Mouse (Mus musculus) stomach, embryonic 16.5 days (tissue): ENCODE results near the gene Acsl6. TPM values are rescaled to one million over a fixed set of nuclear protein-coding genes. Genes with fewer than 3 reads are reported as not detected.
"Not testable (repeated sequence)": the region's sequence is repeated elsewhere in the genome, so short reads cannot be mapped to it uniquely, and the experiment has no call there.

ENCODE experiments used
- ATAC-seq: fragments of 200-750 bp; cut with Nextera tagmentation; 2 replicates; pipeline ENCODE4 v1.8.0; 2017; ENCODE audit warnings: moderate number of reproducible peaks, moderate TSS enrichment; ENCODE audit not compliant: insufficient read depth, low FRiP score
- H3K27ac ChIP-seq: fragments of 300-500 bp; sonication (generic); 2 replicates; pipeline ENCODE4 v1.5.1; 2014; ENCODE audit warnings: low read length
- H3K27me3 ChIP-seq: fragments of 300-500 bp; sonication (generic); 2 replicates; pipeline ENCODE4 v1.6.1; 2014; ENCODE audit warnings: low read length, control low read depth, mixed read lengths; ENCODE audit not compliant: control insufficient read depth, insufficient read depth
- H3K36me3 ChIP-seq: fragments of 300-500 bp; sonication (generic); 2 replicates; pipeline ENCODE4 v1.6.1; 2014; ENCODE audit warnings: low read length; ENCODE audit not compliant: control insufficient read depth, insufficient read depth
- H3K4me1 ChIP-seq: fragments of 300-500 bp; sonication (generic); 2 replicates; pipeline ENCODE4 v1.6.1; 2014; ENCODE audit warnings: low read length, control low read depth, mixed read lengths; ENCODE audit not compliant: control insufficient read depth, insufficient read depth
- H3K4me2 ChIP-seq: fragments of 300-500 bp; sonication (generic); 2 replicates; pipeline ENCODE4 v1.6.1; 2014; ENCODE audit warnings: low read depth, low read length, mixed read lengths
- H3K4me3 ChIP-seq: fragments of 300-500 bp; sonication (generic); replicated peaks from 2 replicates; pipeline ENCODE4 v1.5.1; 2014; ENCODE audit warnings: mild to moderate bottlenecking, low read length
- H3K9ac ChIP-seq: fragments of 300-500 bp; sonication (generic); 2 replicates; pipeline ENCODE4 v1.6.1; 2014; ENCODE audit warnings: low read length
- H3K9me3 ChIP-seq: fragments of 300-500 bp; sonication (generic); replicated peaks from 2 replicates; pipeline ENCODE4 v1.6.1; 2016; ENCODE audit warnings: low read length, control low read depth; ENCODE audit not compliant: control insufficient read depth
- WGBS: fragments of 180-500 bp; shearing (Covaris S2); extraction: QIAGEN DNeasy Blood & Tissue Kit; methylation state at CpG from one replicate; pipeline ENCODE4 v1.1.7; 2014; 5-methylcytosine and 5-hydroxymethylcytosine counted together
- polyA plus RNA-seq: library from polyadenylated mRNA; unstranded; fragments of >200 nt; fragmentation: Nextera tagmentation; extraction: Ambion mirVana; gene quantifications from 2 replicates; pipeline ENCODE4 v1.2.1, GENCODE M21; 2015

The Acsl6 gene
- polyA plus RNA-seq, 1 experiment from 2014 or later = 1.5 TPM

DNA sequence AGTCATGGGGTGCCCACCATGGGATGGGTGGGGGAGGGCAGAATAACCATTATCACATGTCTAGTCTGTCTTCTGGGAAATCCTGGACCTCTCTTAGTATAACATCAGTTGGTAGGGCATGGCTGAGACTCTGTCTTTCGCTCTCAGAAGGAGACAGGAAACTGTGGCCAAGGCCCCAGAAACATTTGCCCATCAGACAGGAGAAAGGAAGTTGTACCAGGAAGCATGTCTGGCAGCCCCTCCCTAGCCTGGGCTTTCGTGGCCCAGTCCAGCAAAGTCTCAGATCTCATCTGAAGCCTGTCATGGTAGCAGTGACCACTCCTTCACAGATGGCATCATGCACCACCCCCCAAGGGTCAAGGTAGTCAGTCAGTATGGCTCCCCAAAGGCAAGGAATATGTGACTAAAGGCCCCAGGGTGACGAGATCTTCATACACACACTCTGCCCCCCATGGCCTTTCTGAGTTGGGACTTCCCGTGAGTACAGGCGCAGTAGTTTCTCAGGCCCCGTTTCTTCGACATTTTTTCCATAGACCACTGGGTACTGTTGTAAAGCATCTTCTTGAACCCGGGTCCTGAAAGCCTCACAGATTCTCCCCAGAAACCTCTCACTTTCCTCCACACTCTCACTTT, 15.7 kb upstream of the Acsl6 start:
- Histone ChIP-seq H3K9me3 (no peaks in the 10 kb centered on the region), H3K36me3 (no peaks in the 10 kb centered on the region), H3K4me3 (no peak overlapping the region), H3K27ac (no peak overlapping the region), H3K9ac (no peak overlapping the region), H3K4me1 (no peaks in the 10 kb centered on the region), H3K4me2 (no peak overlapping the region), H3K27me3 (no peaks in the 10 kb centered on the region)
- no peak for ATAC-seq
- 80% methylated on average over 8 of the region's 8 CpGs for WGBS

DNA sequence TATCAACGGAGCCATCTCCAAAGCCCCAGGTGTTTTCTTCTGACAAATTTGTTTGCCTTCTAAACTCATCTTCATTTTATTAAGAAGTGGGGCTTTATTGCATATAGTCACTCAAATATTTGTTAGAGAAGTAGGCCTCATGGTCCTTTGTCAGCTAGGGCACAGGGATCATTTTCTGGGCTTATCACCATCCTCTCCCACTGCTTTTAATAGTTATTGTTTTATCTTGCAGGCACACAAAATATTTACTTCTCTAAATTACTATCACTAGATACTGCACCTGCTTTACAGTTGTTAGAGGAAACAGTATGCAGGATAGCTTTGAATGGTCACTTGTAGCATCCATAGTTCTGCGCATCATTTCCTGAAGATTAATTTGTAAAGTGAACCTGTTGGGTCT, 11.4 kb upstream of the Acsl6 start:
- no peak overlapping the region for H3K27ac ChIP-seq
- H3K27me3 ChIP-seq = no peaks in the 10 kb centered on the region
- H3K9me3 ChIP-seq = no peaks in the 10 kb centered on the region
- no peaks in the 10 kb centered on the region for H3K4me1 ChIP-seq
- WGBS = 79% methylated on average over 2 of the region's 2 CpGs
- no peak overlapping the region for H3K9ac ChIP-seq
- no peak overlapping the region for H3K4me3 ChIP-seq
- no peaks in the 10 kb centered on the region for H3K36me3 ChIP-seq
- ATAC-seq = no peak
- H3K4me2 ChIP-seq = no peak overlapping the region

DNA sequence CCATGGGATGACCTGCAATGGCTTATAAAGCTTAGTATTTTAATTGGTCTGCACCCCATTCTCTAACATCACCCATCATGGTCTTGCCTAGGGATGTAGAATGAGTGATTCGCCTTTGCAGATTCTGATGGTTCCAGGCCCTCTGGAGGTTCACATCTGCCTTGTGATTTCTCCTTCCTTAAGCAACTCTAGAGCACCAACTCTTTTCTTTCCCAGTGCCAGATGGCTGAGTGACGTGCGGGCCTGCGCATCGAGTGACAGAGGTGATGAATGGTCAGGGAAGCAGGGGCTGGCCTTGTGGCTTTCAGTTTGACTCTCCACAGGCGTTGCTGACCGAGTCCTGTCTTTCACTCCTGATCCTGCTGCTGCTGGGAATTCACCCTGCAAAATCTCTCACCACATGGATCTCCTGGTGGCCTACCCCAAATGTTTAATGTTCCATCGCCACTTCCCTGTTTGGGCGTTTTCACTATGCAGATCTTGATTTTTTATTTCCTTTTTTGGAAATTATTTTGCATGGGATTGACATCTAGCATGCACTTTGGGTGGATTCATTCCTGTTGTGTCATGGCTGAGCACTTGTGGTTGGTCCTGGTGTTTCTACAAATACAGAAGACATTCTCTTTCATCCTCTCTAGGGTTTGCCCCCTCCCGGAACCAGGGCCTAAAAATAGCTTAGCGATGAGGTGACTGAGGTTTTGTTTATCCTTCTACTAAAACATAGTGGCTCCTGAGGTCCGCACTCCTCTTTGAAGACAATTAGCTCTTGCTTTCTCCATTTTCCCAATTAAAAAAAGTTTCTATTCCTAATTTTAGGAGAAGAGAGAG, 9.4 kb upstream of the Acsl6 start:
- H3K36me3 ChIP-seq = no peaks in the 10 kb centered on the region
- no peak for ATAC-seq
- H3K9ac ChIP-seq = no peak overlapping the region
- no peak overlapping the region for H3K4me3 ChIP-seq
- 51% methylated on average over 12 of the region's 12 CpGs for WGBS
- H3K9me3 ChIP-seq = no peaks in the 10 kb centered on the region
- H3K4me1 ChIP-seq = no peaks in the 10 kb centered on the region
- no peaks in the 10 kb centered on the region for H3K27me3 ChIP-seq
- no peak overlapping the region for H3K27ac ChIP-seq
- H3K4me2 ChIP-seq = no peak overlapping the region

DNA sequence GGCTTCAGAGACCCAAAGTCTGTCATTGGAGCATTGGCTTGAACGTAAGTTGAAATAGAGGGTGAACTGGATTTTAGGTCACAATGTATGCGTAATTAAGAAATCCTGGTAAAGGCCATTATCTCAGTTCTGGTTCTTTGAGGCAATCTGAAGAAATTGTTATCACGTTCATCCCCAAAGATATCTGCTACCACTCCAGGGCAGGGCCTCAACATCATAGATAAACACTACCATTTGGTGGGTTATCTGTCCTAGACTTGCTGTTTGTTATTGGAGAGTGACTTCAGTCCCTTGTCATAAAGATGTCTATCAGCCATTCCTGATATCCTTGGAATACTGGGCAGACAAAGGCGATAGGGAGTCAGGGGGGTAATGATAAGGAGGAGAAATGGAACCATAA, 7.6 kb upstream of the Acsl6 start:
- ATAC-seq = no peak
- H3K9me3 ChIP-seq = no peaks in the 10 kb centered on the region
- no peak overlapping the region for H3K9ac ChIP-seq
- no peak overlapping the region for H3K4me3 ChIP-seq
- no peaks in the 10 kb centered on the region for H3K36me3 ChIP-seq
- 77% methylated on average over 4 of the region's 4 CpGs for WGBS
- H3K27ac ChIP-seq = no peak overlapping the region
- H3K4me2 ChIP-seq = no peak overlapping the region
- H3K27me3 ChIP-seq = no peaks in the 10 kb centered on the region
- H3K4me1 ChIP-seq = no peaks in the 10 kb centered on the region

DNA sequence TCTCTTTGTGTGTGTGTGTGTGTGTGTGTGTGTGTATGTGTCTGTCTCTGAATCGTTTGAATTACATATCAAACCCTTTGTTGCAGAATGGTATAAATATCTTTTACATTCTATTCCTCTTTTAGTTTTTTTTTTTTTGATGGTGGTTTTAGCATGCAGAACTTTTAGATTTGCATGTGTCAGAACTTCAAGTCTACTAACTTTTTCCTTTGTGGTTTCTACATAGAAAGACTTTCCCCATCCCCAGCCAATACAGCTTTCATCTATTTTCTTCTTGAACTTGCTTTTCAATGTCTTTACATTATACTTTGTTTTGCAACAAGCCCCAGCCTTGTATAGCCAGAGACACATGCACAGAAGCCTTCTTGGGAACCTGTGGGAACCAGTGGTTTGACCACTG, 6.9 kb upstream of the Acsl6 start:
- Histone ChIP-seq H3K4me3 (no peak overlapping the region), H3K9ac (no peak overlapping the region), H3K4me1 (no peaks in the 10 kb centered on the region), H3K9me3 (no peaks in the 10 kb centered on the region), H3K36me3 (no peaks in the 10 kb centered on the region), H3K27me3 (no peaks in the 10 kb centered on the region), H3K27ac (no peak overlapping the region), H3K4me2 (no peak overlapping the region)
- WGBS = 86% methylated on average over 1 of the region's 1 CpGs
- ATAC-seq = no peak

DNA sequence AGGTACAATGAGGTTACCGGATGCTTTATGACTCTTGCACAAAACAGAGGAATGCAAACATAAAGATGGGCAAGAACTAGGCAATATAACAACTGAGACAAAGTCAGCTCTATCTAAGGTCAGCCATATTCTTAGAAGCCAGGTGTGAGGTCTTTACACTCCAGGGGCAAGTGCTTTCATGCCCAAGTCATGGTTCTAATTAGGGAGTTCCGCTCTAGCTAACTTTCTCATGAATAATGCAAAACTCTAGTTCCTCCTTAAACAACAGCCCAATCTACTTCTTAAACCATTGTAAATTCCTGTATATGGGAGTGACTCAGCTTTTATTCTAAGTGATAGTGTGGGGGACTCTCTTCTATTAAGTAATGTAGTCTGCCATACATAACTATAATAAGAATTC, 6.1 kb upstream of the Acsl6 start:
- not testable (repeated sequence) for H3K27me3 ChIP-seq, H3K9ac ChIP-seq, H3K4me3 ChIP-seq, H3K4me1 ChIP-seq, H3K4me2 ChIP-seq, H3K36me3 ChIP-seq, ATAC-seq, H3K27ac ChIP-seq, H3K9me3 ChIP-seq
- 91% methylated on average over 2 of the region's 2 CpGs for WGBS

DNA sequence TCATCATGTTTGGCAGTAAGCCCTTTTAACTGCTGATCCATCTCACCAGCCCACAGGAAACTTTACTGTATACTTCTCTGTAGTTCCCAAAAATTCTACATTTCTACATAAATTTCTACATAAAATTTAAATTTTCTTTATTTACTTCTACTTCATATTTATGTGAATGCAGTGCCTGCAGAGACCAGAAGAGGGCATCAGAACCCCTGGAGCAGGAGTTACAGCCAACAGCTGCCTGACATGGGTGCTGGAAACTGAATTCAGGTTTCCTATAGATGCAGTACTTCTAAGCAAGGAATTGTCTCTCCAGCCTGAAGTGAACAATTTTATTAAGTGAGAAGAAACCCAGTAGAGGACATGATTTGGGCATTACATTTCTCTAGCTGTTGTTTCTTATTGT, 4.8 kb upstream of the Acsl6 start:
- no peak overlapping the region for H3K4me3 ChIP-seq
- H3K27ac ChIP-seq = no peak overlapping the region
- no peak overlapping the region for H3K9ac ChIP-seq
- no peaks in the 10 kb centered on the region for H3K4me1 ChIP-seq
- H3K27me3 ChIP-seq = no peaks in the 10 kb centered on the region
- H3K36me3 ChIP-seq = no peaks in the 10 kb centered on the region
- H3K9me3 ChIP-seq = no peaks in the 10 kb centered on the region
- H3K4me2 ChIP-seq = no peak overlapping the region
- no peak for ATAC-seq

DNA sequence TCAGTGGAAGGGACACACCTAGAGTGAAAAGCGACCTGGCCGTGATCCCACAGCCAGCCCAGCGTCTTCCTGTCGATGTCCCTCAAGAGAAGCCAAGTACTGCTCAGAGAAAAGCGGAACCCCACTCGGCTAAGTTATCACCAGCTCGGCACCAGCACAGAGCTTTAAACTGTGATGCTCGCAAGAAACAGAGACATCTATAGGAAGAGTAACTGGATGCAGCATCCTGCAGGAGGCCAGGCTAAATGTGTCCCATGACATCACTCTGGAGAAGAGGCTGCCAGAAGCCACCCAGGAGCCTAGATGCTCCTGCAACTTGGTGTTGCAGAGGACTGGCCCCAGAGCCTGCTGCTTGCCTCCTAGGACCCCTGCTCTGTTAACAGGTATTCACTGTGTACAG, 1.6 kb upstream of the Acsl6 start:
- H3K4me2 ChIP-seq = no peak overlapping the region
- H3K4me1 ChIP-seq = peaks cover 5% of the 10 kb centered on the region; the same call in 1 of the 2 replicates
- H3K27ac ChIP-seq = no peak overlapping the region
- 85% methylated on average over 8 of the region's 8 CpGs for WGBS
- peaks cover 5% of the 10 kb centered on the region for H3K27me3 ChIP-seq
- H3K9me3 ChIP-seq = no peaks in the 10 kb centered on the region
- ATAC-seq = no peak
- no peak overlapping the region for H3K4me3 ChIP-seq
- no peak overlapping the region for H3K9ac ChIP-seq
- no peaks in the 10 kb centered on the region for H3K36me3 ChIP-seq

DNA sequence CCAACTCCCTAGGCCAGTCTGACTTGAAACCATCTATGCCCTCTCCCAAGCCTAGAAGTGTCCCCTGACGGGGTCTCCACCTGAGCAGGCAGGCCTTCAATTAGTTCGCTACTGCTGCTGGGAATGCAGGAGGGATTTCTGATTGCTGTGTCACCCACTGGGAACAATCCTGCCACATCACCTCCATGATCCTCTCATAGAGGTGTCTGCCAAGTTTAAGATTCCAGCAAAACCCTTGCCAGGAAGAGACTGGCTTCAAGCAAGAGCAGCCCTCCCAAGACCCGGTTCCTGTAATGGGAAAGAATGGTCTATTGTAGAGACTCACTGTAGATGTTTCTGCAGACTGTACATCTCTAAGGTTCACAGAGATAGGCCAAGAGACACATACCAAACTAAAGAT, 992 bp upstream of the Acsl6 start:
- Histone ChIP-seq H3K9ac (no peak overlapping the region), H3K4me2 (no peak overlapping the region), H3K27me3 (peaks cover 5% of the 10 kb centered on the region), H3K9me3 (no peaks in the 10 kb centered on the region), H3K27ac (no peak overlapping the region), H3K36me3 (no peaks in the 10 kb centered on the region), H3K4me1 (peaks cover 5% of the 10 kb centered on the region; the same call in 1 of the 2 replicates), H3K4me3 (no peak overlapping the region)
- no peak for ATAC-seq
- WGBS = 84% methylated on average over 3 of the region's 3 CpGs
